Mouse (Mus musculus) erythroblast, embryonic 14.5 days (primary cell): ENCODE data around the gene Troap. TPM values are rescaled to one million over a fixed set of nuclear protein-coding genes. Genes with fewer than 3 reads are reported as not detected.

ENCODE experiments used
- H3K27me3 ChIP-seq: 2 replicates; pipeline ENCODE4 v1.6.1; 2012; ENCODE audit warnings: inconsistent platforms; ENCODE audit not compliant: control insufficient read depth
- H3K36me3 ChIP-seq: 2 replicates; pipeline ENCODE4 v1.6.1; 2012; ENCODE audit warnings: mild to moderate bottlenecking, inconsistent platforms; ENCODE audit not compliant: control insufficient read depth
- H3K4me1 ChIP-seq: 2 replicates; pipeline ENCODE4 v1.6.1; 2012; ENCODE audit warnings: inconsistent platforms; ENCODE audit not compliant: control insufficient read depth
- H3K4me3 ChIP-seq: replicated peaks from 2 replicates; pipeline ENCODE3; 2012; ENCODE audit warnings: moderate library complexity, mild to moderate bottlenecking, inconsistent platforms
- H3K9me3 ChIP-seq: 2 replicates; pipeline ENCODE4 v1.6.1; 2012; ENCODE audit warnings: low read length, inconsistent platforms, mixed read lengths; ENCODE audit not compliant: control insufficient read depth
- GATA1 ChIP-seq: IDR thresholded peaks from 2 replicates; pipeline ENCODE4 v1.6.1; 2012; ENCODE audit warnings: low read length, inconsistent platforms, mixed read lengths
- TAL1 ChIP-seq: IDR thresholded peaks from 3 replicates; pipeline ENCODE4 v1.6.1; 2012; ENCODE audit warnings: low read length, inconsistent platforms, mixed read lengths
- polyA plus RNA-seq: library from polyadenylated mRNA; stranded (reverse); fragments of >175 nt; gene quantifications from 2 replicates; pipeline ENCODE4 v1.2.3, GENCODE M21; 2012

Troap gene
- polyA plus RNA-seq, 1 experiment: 17.1 TPM

GRCm38 (mm10) chr15:99093291-99094258 is 19.2 kb downstream of the Troap start:
- TF ChIP-seq TAL1 (no peak), GATA1 (no peak)
- H3K36me3 ChIP-seq: no peaks in the 10 kb centered on the region
- H3K27me3 ChIP-seq: peaks cover 99% of the 10 kb centered on the region
- H3K4me1 ChIP-seq: peaks cover 4% of the 10 kb centered on the region; the same call in 1 of the 2 replicates
- H3K9me3 ChIP-seq: peaks cover 20% of the 10 kb centered on the region; the same call in 1 of the 2 replicates
- no peak overlapping the region for H3K4me3 ChIP-seq

- Histone ChIP-seq H3K9me3 (peaks cover 21% of the 10 kb centered on the region; the same call in 1 of the 2 replicates), H3K4me3 (no peak overlapping the region), H3K36me3 (no peaks in the 10 kb centered on the region), H3K27me3 (peaks cover 99% of the 10 kb centered on the region), H3K4me1 (peaks cover 4% of the 10 kb centered on the region; the same call in 1 of the 2 replicates)
- TF ChIP-seq GATA1: no peak
- no peak for TF ChIP-seq TAL1
Measured at GRCm38 (mm10) chr15:99094631-99095270, 20.4 kb downstream of the Troap start.

- TF ChIP-seq TAL1 (no peak), GATA1 (no peak)
- Histone ChIP-seq H3K9me3 (peaks cover 21% of the 10 kb centered on the region; the same call in 1 of the 2 replicates), H3K4me3 (no peak overlapping the region), H3K4me1 (peaks cover 4% of the 10 kb centered on the region; the same call in 1 of the 2 replicates), H3K36me3 (no peaks in the 10 kb centered on the region), H3K27me3 (peaks cover 99% of the 10 kb centered on the region)
Measured at GRCm38 (mm10) chr15:99095356-99095755, 21.0 kb downstream of the Troap start.

GRCm38 (mm10) chr15:99096061-99096793 is 21.9 kb downstream of the Troap start:
- H3K36me3 ChIP-seq: no peaks in the 10 kb centered on the region
- H3K9me3 ChIP-seq: peaks cover 21% of the 10 kb centered on the region; the same call in 1 of the 2 replicates
- H3K27me3 ChIP-seq: peaks cover 99% of the 10 kb centered on the region
- no peak overlapping the region for H3K4me3 ChIP-seq
- no peak for TF ChIP-seq TAL1
- TF ChIP-seq GATA1: no peak
- H3K4me1 ChIP-seq: peaks cover 4% of the 10 kb centered on the region; the same call in 1 of the 2 replicates

GRCm38 (mm10) chr15:99096831-99097500 is 22.6 kb downstream of the Troap start:
- no peak overlapping the region for H3K4me3 ChIP-seq
- peaks cover 4% of the 10 kb centered on the region; the same call in 1 of the 2 replicates for H3K4me1 ChIP-seq
- H3K9me3 ChIP-seq: peaks cover 21% of the 10 kb centered on the region; the same call in 1 of the 2 replicates
- TF ChIP-seq TAL1 (no peak), GATA1 (no peak)
- no peaks in the 10 kb centered on the region for H3K36me3 ChIP-seq
- peaks cover 98% of the 10 kb centered on the region for H3K27me3 ChIP-seq

- Histone ChIP-seq H3K36me3 (no peaks in the 10 kb centered on the region), H3K27me3 (peaks cover 88% of the 10 kb centered on the region), H3K4me3 (no peak overlapping the region), H3K4me1 (peaks cover 4% of the 10 kb centered on the region; the same call in 1 of the 2 replicates), H3K9me3 (peaks cover 18% of the 10 kb centered on the region; the same call in 1 of the 2 replicates)
- TF ChIP-seq TAL1 (no peak), GATA1 (no peak)
Measured at GRCm38 (mm10) chr15:99097840-99098492, 23.6 kb downstream of the Troap start.

- peaks cover 82% of the 10 kb centered on the region for H3K27me3 ChIP-seq
- TF ChIP-seq TAL1 (no peak), GATA1 (no peak)
- peaks cover 16% of the 10 kb centered on the region; the same call in 1 of the 2 replicates for H3K9me3 ChIP-seq
- no peak overlapping the region for H3K4me3 ChIP-seq
- no peaks in the 10 kb centered on the region for H3K36me3 ChIP-seq
- peaks cover 3% of the 10 kb centered on the region; the same call in 1 of the 2 replicates for H3K4me1 ChIP-seq
Measured at GRCm38 (mm10) chr15:99098493-99098861, 24.1 kb downstream of the Troap start.

- Histone ChIP-seq H3K27me3 (peaks cover 79% of the 10 kb centered on the region), H3K36me3 (no peaks in the 10 kb centered on the region; the same call in 1 of the 2 replicates), H3K9me3 (peaks cover 14% of the 10 kb centered on the region; the same call in 1 of the 2 replicates), H3K4me3 (peak overlapping the region; percentile 45), H3K4me1 (no peaks in the 10 kb centered on the region)
- TF ChIP-seq TAL1: no peak
- TF ChIP-seq GATA1: no peak
Measured at GRCm38 (mm10) chr15:99099139-99099556, 24.8 kb downstream of the Troap start.
